Mouse (Mus musculus): ENCODE measurements around the gene Mesp2.

DNA sequence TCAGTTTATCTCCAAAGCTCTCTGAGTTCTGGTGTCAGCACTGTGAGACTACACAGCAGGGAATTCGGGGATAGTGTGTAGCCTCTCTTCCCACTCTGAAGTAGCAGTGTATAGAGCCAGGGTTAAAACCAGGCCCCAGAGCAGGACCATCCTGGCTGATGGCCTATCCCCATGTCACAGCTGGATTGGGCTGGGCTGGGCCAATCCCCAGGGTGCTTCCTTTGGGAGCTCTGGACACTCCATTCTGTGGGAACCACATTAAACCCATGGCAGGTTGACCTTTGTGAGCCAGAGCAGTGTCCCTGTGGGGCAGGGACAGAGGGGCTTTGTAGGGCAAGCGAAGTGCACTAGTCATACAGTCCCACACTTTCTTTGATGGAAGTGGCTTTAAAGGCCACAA, 35.8 kb downstream of the Mesp2 start:
- TF ChIP-seq POLR2A (IDR thresholded peaks at IDR 0.05; ENCODE audit: low read depth, low read length) = no peak
- no peak for TF ChIP-seq CTCF (IDR thresholded peaks at IDR 0.05; ENCODE audit: extremely low read depth, insufficient read length, insufficient replicate concordance, low read depth, low read length)

Data from small intestine, adult 2 months (tissue).